Mouse (Mus musculus): Measurements from ENCODE around the gene Xpc.

The Xpc gene

DNA sequence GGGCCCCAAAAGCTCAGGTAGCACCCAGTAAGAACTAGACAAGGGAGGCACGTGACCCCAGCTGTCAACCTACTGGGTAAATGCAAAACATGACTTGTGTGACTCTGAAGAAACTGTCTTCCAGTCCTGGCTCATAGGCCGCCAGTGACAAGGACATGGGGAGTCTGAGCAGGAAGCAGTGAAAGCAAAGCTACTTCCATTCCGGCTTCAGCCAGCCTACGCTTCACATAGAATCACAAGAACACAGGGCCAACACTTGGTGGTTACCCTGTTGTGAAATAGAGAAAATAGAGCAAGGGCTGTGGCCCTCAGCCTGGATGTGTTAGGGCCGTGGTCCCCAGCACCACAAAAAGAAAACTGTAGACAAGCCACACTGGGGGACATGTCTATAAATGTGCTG lies 7.1 kb upstream of the Xpc start:
- no peak for DNase-seq (ENCODE audit: low spot score)

DNA sequence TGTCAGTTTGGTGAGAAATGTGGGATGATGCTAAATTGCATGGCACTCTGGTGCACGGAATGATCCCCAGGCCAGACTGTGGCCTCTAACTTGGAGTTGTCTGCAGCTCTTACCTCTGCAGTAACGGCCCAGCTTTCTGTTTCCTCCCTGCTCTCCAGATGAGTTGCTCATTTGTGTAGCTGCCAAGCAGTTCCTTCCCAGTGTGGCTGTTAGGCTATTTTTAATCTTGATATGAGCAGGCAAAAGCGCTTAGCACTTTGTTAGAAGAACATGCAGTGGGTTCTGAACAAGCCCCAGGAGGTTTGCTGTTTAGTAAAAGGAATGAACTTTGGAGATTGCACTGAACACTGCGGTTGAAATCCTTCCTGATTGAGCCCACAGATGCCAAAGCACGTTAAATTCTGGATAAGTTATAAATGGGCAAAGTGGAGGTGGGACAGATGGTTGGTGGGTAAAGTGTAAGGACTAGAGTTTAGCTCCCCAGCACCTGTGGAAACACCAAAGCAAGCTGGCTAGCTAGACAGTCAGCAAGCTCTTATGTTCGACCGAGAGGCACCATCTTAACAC lies 2.8 kb upstream of the Xpc start:
- DNase-seq (ENCODE audit: low spot score), result no peak

DNA sequence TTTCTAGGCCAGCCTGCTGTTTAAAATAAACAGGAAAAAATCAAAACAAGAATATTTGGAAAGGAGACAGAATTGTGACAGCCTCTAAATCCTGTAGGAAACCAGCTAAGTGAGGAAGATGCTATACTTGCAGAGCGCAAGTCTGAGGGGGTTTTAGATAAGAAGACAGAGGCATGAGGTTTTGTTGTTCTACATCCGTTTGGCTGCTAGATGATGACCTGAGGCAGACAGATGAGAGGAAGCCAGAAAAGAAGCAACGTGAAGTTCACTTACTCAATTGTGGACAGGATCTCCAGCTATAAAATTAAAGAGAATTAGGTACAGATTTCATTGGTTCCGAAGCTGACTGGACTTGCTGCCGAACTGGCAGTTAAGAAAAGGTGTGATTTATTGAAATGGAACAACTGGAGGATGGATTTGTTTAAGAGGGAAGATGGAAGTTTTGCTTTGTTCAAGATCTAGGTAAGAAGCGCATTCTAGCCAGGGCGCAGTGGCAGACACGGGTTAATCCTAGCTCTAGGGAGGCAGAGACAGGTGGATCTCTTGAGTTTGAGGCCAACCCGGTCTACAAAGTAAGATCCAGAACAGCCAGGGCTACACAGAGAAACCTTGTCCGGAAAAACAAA lies 838 bp downstream of the Xpc start:
- no peak for DNase-seq (ENCODE audit: low spot score)

GRCm38 (mm10) chr6:91514135-91514534 lies 1.6 kb downstream of the Xpc start:
- DNase-seq (ENCODE audit: low spot score), result no peak

DNA sequence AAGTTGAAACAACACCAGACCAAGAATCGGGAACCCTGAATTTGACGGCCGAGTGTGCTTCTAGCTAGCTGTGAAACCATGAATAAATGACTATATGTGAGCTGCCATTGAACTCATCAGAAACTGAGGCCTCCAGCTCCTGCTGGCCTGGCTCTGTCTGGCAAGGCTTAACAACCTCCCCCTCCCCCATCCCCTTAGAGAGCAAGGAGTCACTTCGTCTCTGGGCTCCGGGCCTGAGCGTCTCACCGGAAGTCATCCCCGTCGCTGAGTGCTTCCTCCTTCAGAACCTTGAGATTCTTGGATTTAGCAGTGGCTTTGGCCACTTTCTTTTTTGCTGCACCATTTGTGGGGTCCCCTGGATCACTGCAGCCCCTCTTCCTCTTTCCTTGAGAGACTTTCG lies 5.5 kb downstream of the Xpc start:
- no peak for DNase-seq (ENCODE audit: low spot score)

DNA sequence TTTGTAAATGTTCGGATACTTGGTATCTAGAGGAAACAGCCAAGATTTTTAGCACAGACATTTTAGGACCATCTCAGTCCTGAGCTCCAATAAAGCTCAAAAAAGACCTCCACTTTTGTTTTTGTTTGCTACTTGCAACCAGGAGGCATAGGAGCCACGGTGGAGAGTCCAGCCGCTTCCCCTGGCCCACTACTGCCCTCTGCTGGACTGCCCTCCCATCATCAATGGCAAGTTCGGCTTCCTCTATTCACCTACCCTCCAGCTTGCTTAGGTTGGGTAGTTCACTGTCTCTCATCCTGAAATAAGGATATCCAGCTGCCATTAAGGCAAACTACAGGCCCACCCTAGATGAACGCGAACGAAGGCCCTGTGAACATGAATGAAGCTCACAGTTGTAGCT lies 6.4 kb downstream of the Xpc start:
- peak; percentile 46 for DNase-seq (ENCODE audit: low spot score)

DNA sequence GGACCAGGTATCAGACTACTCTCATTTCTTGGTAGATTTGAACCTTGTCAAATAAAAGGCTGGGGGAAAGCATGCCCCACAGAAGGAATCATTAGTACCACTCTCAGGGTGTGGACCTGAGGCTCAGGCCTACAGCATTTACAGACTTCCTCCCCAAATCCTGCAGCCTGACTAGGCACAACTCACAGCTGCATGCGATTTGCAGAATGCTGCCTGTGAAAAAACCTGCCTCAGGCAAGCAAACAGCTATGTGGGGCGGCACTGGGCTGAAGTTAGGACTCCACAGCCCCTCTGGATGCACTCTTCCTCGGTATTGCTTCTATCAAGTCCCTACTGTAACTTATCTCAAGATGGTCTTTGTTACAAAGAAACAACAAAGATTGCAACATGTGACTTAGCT lies 7.6 kb downstream of the Xpc start:
- no peak for DNase-seq (ENCODE audit: low spot score)

DNA sequence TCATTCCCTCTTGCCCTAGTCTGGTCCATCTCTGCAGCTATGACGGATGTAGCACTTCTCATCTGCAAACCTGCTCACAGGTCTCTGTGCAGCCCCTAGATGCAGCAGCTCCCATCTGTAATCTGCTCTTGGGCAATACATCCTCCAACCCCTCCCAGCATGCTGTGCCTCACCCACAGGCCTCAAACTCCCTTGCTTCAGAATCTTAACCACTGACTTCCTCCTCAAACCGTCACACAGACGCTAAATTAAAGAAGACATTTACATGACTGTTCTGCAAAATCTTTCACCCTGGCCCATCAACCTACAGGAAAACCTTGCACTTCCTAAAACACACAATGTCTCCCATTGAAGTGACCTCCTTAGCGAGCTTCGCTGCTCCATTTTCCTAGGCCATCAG lies 9.7 kb downstream of the Xpc start:
- DNase-seq (ENCODE audit: low spot score), result no peak

DNA sequence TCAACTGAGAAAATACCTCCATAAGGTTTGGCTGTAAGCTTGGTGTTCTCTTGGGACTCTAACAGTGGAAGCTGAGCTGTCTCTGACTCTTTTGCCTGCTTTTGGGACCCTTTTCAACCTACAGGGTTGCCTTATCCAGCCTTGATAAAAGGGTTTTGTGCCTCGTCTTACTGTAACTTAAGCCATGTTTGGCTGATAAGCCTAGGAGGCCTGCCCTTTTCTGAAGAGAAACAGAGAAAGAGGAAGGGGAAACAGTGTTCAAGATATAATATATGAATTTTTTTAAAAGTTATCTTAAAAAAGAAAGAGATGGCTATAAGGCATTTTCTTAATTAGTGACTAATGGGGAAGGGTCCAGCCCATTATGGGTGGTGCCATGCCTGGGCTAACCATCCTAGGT lies 12.4 kb downstream of the Xpc start:
- DNase-seq (ENCODE audit: low spot score), result no peak

- no peak for DNase-seq (ENCODE audit: low spot score)
These were observed 21.2 kb downstream of the Xpc start for GRCm38 (mm10) chr6:91494526-91494925.

DNA sequence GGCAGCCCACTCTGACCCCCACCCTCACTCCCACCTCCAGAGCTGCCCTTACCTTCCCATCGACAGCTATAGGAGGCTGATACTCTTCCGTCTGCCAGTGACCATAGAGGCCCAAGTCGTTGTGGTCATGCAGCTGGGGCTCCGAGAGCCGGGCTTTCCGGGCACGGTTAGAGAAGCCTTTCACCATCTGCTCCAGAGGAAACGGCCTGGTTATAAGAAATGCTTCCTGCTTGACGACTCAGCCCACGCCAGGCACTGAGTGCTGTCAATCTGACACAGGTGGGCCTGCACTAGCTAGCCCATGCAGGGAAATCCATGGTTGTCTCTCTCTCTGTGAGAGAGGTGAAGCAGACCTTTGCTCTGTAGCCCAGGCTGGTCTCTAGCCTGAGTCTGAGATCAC lies 22.6 kb downstream of the Xpc start:
- no peak for DNase-seq (ENCODE audit: low spot score)

DNA sequence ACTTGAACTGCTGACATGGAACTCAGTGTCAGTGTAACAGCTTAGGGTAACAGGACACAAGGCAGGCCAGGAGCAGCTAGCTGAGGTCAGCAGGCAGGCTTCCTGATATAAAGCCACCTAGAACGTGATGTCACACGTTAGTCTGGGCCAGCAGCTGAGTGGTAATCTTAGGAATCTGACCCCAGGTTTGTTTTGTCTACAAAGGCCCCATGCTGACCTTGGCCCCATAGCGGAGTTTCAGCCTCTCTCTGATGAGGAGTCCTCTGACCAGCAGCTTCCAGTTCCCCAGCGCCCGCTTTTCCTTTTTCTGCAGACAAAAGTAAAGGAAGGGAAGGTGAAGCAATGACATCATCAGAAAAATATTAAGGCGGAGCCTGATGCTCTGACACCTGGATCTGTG lies 24.7 kb downstream of the Xpc start:
- no peak for DNase-seq (ENCODE audit: low spot score)

- DNase-seq (ENCODE audit: low spot score), result no peak
These were observed 25.8 kb downstream of the Xpc start for GRCm38 (mm10) chr6:91489872-91490271.

- no peak for DNase-seq (ENCODE audit: low spot score)
These were observed 27.0 kb downstream of the Xpc start for GRCm38 (mm10) chr6:91488496-91489212.

GRCm38 (mm10) chr6:91486736-91487453 lies 28.8 kb downstream of the Xpc start:
- DNase-seq (ENCODE audit: low spot score), result no peak

DNA sequence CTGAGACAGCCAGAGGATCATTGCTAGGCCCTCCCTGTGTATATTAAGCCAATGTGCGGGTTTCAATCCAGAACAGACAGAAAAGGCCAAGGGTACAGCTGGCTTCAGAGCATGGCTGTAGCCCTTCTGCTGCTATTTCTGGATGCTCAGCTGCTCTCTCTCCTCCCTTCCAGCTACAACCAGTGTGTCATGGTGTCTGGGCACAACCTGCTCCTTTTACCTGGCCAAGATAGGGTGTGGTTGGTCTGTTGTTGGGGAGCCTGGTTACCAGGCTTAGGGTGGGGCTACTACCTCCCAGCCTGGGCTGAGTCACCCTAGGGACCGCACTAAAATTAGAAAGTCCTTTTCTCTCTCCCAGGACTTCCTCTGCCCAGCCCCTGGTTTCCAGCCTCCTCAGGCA lies 32.3 kb downstream of the Xpc start:
- no peak for DNase-seq (ENCODE audit: low spot score)

DNA sequence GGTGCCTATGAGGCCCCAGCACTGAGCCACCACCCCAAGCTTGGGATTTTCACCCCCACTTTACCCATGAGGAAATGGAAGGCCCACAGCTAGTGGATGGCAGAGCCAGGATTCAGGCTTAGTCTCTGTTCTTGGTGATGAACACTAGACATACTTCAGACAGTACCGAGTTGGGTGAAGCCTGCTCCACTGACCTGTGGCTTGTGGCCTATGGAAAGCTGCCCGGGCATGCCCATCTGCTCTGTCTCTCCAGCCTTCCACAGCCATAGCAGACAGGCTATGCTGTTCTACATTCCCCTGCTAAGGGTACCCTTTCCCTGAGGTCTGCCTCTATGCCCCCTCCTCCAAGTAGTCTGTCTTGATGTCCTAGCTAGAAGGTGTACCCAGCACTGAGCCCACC lies 39.1 kb downstream of the Xpc start:
- DNase-seq (ENCODE audit: low spot score), result no peak

DNA sequence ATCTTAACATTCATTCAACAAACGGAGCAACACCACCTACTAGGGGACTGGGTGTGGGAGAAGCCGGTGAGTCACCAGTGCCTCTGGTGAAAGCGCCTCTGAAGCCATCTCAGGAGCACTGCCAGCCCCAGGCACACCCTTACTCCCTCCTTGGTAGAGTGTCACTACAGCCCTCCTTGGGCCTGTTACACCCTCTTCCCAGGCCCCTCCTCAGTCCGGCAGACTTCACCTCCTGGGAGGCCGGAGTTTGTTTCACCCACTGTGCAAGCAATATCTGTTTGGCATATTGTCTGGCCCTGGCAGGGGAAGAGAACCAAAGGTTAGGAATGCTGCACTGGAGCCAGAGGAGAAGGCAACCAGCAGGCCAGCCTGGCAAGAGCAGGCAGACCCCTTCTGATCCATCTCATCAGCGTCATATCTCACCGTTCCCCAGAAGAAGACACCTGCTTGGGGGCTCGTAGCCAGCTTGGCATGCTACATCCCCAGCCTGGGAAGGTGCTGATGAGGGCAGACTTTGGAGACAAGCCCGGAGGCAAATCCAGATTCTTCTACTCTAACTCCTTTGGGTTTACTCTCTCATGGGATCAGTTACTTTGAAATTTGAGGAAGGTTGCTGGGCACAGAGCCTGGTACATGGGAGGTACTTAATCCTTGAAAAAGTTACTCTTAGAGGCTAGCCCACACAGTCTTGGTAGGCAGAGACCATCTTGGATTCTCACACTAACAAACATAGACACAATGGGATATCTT lies 41.1 kb downstream of the Xpc start:
- no peak for DNase-seq (ENCODE audit: low spot score)

DNA sequence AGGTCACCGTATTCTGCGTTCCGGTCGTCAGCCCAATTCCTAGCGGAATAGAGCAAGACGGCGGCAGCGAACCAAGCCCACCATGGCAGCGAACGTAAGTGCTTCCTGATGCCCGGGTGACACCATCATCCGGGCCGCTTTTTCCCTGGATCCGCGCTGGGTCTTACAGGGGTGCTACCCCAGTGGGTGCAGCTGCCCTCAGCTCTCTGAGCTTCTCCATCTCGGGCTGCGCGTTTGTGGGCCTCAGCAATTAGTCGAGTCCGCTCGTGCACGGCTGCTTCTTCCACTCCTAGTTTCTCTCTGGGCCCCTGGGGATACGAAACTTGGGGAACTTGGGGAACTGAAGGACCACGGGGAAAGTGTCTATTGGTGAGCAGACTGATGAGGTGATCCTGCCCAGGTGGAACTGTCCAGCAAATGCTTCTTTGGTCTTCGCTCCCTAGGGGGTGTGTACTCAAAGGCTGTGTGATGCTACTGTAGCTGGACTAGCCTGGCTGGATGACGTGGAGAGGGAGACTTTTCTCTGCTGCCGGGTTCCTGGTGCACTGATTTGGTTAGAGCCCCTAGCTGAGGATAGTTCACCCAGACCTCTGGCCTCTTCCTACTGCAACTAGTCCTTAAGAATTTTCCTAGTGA lies 41.8 kb downstream of the Xpc start:
- DNase-seq (ENCODE audit: low spot score), result no peak

DNA sequence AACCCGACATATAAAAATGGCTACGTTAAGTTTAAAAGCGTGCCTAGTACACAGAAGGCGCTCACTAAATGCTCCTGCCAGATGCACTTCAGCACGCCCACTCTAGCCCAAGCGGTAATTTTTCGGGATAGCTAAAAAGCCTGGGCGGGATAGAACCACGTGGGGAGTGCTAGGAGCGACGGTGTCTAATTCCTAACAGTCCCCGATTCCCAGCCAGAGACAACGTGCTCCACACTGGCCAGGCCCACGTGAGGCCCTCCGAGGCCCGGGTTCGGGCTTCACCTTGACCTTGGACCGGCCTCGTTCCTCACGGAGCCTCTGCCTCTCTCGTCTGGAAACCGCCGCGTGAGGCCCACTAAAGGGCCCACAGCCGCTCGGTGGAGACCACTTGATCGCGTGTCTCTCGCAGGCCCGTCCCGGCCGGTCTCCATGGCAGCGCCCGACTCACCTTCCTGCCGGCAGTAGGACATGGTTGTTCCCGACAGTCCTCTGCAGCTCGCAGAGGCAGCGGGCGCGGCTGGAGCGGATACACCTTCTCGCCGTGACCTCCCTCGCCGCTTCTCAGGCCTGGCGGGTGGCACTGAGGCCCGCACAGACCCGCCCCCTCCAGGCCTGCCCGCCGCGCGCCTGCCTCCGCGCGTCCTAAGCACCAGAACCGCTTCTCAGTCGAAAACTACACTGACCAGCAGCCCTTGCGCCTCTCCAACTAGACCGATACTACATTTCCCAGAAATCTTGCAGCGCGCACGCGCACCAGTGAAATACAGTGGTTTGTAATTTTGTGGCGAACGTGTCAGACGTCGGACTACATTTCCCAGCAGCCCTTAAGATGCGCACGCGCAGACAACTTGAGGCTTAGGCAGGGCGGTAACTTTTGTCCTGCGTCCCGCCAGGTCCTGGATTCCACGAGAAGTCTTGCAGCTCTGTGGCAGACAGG lies 42.6 kb downstream of the Xpc start, which contains the start of the genes Chchd4 and Tmem43:
Gene Chchd4, minus strand, starts transcription at position 679 of the 937 bp plus-strand sequence.
Gene Tmem43, plus strand, starts transcription at position 836 of the 937 bp plus-strand sequence.
- peak; percentile 95 for DNase-seq (ENCODE audit: low spot score)

GRCm38 (mm10) chr6:91472319-91472718 lies 43.4 kb downstream of the Xpc start:
- no peak for DNase-seq (ENCODE audit: low spot score)
